Mouse (Mus musculus) limb, embryonic 15.5 days (tissue): ENCODE results near the gene Mras. TPM values are rescaled to one million over a fixed set of nuclear protein-coding genes. Genes with fewer than 3 reads are reported as not detected.

Experiments used
- ATAC-seq: fragments of 200-750 bp; cut with Nextera tagmentation; 2 replicates; pipeline ENCODE4 v1.8.0; 2017; ENCODE audit warnings: low read depth, moderate TSS enrichment; ENCODE audit not compliant: insufficient number of reproducible peaks, low FRiP score, low TSS enrichment
- H3K27ac ChIP-seq: fragments of 300-500 bp; sonication (generic); 2 replicates; pipeline ENCODE4 v1.5.1; 2015; ENCODE audit warnings: moderate library complexity, mild to moderate bottlenecking, inconsistent platforms
- H3K27me3 ChIP-seq: fragments of 300-500 bp; sonication (generic); 2 replicates; pipeline ENCODE4 v1.6.1; 2015; ENCODE audit warnings: inconsistent platforms
- H3K36me3 ChIP-seq: fragments of 300-500 bp; sonication (generic); 2 replicates; pipeline ENCODE4 v1.6.1; 2015; ENCODE audit warnings: inconsistent platforms
- H3K4me1 ChIP-seq: fragments of 300-500 bp; sonication (generic); 2 replicates; pipeline ENCODE4 v1.6.1; 2015; ENCODE audit warnings: inconsistent platforms
- H3K4me2 ChIP-seq: fragments of 300-500 bp; sonication (generic); 2 replicates; pipeline ENCODE4 v1.6.1; 2015; ENCODE audit warnings: mild to moderate bottlenecking, inconsistent platforms
- H3K4me3 ChIP-seq: fragments of 300-500 bp; sonication (generic); 2 replicates; pipeline ENCODE4 v1.5.1; 2015; ENCODE audit warnings: mild to moderate bottlenecking, inconsistent platforms
- H3K9ac ChIP-seq: fragments of 300-500 bp; sonication (generic); 2 replicates; pipeline ENCODE4 v1.6.1; 2015; ENCODE audit warnings: inconsistent platforms
- H3K9me3 ChIP-seq: fragments of 300-500 bp; sonication (generic); 2 replicates; pipeline ENCODE4 v1.6.1; 2016; ENCODE audit warnings: inconsistent platforms
- WGBS: fragments of 180-500 bp; shearing (Covaris S2); methylation state at CpG from one replicate; pipeline ENCODE4 v1.1.7; 2015; 5-methylcytosine and 5-hydroxymethylcytosine counted together
- polyA plus RNA-seq: library from polyadenylated mRNA; unstranded; fragments of >200 nt; fragmentation: Nextera tagmentation; extraction: Ambion mirVana; gene quantifications from 2 replicates; pipeline ENCODE4 v1.2.1, GENCODE M21; 2015

Gene Mras
- polyA plus RNA-seq, 1 experiment from 2014 or later, result 27.7 TPM

DNA sequence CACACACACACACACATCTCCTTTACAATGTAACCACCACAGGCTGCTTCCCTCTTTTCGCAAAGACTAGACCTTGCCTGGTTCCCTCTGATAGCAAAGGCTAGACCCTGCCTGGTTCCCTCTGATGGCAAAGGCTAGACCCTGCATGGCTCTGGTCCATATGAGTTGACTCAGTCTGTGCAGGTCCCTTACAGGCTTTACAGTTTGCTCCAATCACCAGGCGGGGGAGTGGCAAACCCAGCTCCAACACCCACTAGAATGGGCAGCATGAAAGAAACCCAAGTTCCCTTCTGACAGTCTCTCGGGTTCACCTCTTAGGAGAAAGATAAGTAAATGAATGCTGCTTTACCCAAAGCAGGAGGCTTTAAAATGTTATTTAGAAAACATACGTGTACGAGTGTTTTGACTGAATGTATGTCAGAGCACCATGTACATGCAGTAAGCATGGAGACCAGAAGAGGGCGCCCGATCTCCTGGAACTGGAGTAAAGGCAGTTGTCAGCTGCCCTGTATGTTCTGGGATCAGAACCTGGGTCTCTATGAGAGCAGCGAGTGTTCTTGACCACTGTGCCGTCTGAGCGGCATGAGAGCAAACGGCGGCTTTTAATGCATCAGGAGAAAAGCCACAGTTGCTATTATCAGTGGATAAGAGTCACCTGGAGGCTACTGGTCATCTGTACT is 21.5 kb upstream of the Mras start:
- no peaks in the 10 kb centered on the region for H3K36me3 ChIP-seq
- no peak overlapping the region for H3K27ac ChIP-seq
- H3K9me3 ChIP-seq, result no peaks in the 10 kb centered on the region
- 0 out of 2 replicates have a peak, but pooled peaks cover 4% of the 10 kb centered on the region for H3K4me1 ChIP-seq
- H3K4me2 ChIP-seq, result no peak overlapping the region
- H3K4me3 ChIP-seq, result no peak overlapping the region
- ATAC-seq, result no peak
- H3K9ac ChIP-seq, result no peak overlapping the region
- 43% methylated on average over 12 of the region's 12 CpGs for WGBS
- no peaks in the 10 kb centered on the region for H3K27me3 ChIP-seq

DNA sequence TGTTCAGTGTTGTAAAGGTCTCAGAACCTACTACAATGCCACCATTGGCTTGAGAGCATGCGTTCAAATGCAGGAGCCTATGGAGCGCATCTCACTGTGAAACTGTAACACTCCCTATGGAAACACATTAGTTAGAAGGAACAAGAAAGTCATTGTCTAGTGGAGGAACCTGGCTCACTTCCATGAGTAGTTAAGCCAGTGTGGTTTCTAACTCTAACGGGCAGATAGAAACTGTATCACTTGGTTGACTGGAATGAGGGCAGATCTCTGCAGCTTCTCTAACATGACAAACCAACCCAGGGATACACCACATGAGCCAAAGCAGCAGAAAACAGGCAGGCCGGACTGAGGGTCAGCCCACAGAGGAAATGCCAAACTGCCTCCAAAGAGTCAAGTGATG is 17.0 kb upstream of the Mras start:
- no peak for ATAC-seq
- Histone ChIP-seq H3K4me1 (peaks cover 3% of the 10 kb centered on the region; the same call in 1 of the 2 replicates), H3K4me3 (no peak overlapping the region), H3K4me2 (no peak overlapping the region), H3K9ac (no peak overlapping the region), H3K36me3 (no peaks in the 10 kb centered on the region), H3K27me3 (peaks cover 11% of the 10 kb centered on the region; the same call in 1 of the 2 replicates), H3K9me3 (no peaks in the 10 kb centered on the region), H3K27ac (no peak overlapping the region)
- 71% methylated on average over 4 of the region's 4 CpGs for WGBS

GRCm38 (mm10) chr9:99451161-99451560 is 14.0 kb upstream of the Mras start, which contains the start of gene Nme9:
Gene Nme9 (plus strand): TSS chr9:99451475.
- Histone ChIP-seq H3K36me3 (no peaks in the 10 kb centered on the region), H3K9ac (no peak within 1 kb of the TSS), H3K27me3 (peaks cover 11% of the 10 kb centered on the region; the same call in 1 of the 2 replicates), H3K4me2 (peak within 1 kb of the TSS; percentile 33), H3K4me1 (peaks cover 3% of the 10 kb centered on the region; the same call in 1 of the 2 replicates), H3K9me3 (no peaks in the 10 kb centered on the region), H3K4me3 (no peak within 1 kb of the TSS), H3K27ac (no peak within 1 kb of the TSS)
- ATAC-seq, result no peak
- 8% methylated on average over 14 of the region's 14 CpGs for WGBS

DNA sequence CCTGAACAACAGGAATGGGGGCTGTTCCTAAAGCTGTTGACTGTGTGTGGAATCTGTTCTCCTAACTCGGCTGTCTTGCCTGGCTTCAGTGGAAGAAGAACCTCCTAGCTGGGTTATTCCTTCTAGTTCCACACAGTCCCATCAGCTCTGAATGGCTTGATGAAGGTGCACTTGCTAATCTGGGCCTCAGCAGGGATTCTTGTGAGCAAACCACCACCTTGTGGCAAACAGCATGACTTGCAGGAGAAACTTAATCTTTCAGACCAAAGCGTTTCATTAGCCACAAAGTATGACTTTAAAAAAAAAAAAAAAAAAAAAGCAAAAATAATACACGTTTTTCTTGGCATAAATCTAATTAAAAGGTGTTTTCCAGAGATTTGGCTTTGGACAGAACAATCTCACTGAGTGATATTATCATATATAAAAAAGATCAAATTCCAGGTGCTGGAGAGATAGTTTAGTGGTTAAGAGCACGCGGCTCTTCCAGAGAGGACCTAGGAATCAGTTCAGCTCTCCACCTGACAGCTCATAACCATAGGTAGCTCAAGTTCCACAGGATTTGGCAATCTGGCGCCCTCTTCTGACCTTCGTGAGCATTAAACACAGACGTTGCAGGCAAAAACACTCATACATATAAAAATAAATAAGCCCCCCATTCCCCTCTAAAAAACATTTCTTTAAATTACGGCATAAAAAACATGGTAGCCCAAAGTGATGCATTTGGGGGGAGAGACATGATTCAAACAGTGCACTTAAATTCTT is 12.9 kb upstream of the Mras start:
- no peak for ATAC-seq
- WGBS, result 43% methylated on average over 9 of the region's 9 CpGs

GRCm38 (mm10) chr9:99447323-99447722 is 10.1 kb upstream of the Mras start:
- no peak for ATAC-seq
- no peak overlapping the region for H3K9ac ChIP-seq
- H3K4me2 ChIP-seq, result no peak overlapping the region
- peaks cover 7% of the 10 kb centered on the region; the same call in 1 of the 2 replicates for H3K4me1 ChIP-seq
- H3K27me3 ChIP-seq, result peaks cover 11% of the 10 kb centered on the region; the same call in 1 of the 2 replicates
- H3K9me3 ChIP-seq, result no peaks in the 10 kb centered on the region
- WGBS, result 51% methylated on average over 3 of the region's 3 CpGs
- H3K4me3 ChIP-seq, result no peak overlapping the region
- no peak overlapping the region for H3K27ac ChIP-seq
- no peaks in the 10 kb centered on the region for H3K36me3 ChIP-seq

More for the DNA sequence above, 12.9 kb upstream of the Mras start:
- Histone ChIP-seq H3K9ac (no peak overlapping the region), H3K4me2 (no peak overlapping the region), H3K36me3 (no peaks in the 10 kb centered on the region), H3K4me1 (peaks cover 3% of the 10 kb centered on the region; the same call in 1 of the 2 replicates), H3K27ac (no peak overlapping the region), H3K4me3 (no peak overlapping the region), H3K27me3 (peaks cover 11% of the 10 kb centered on the region; the same call in 1 of the 2 replicates), H3K9me3 (no peaks in the 10 kb centered on the region)

- H3K4me3 ChIP-seq, result no peak overlapping the region
- H3K27ac ChIP-seq, result no peak overlapping the region
- ATAC-seq, result no peak
- H3K27me3 ChIP-seq, result peaks cover 3% of the 10 kb centered on the region; the same call in 1 of the 2 replicates
- peaks cover 6% of the 10 kb centered on the region; the same call in 1 of the 2 replicates for H3K4me1 ChIP-seq
- no peaks in the 10 kb centered on the region for H3K36me3 ChIP-seq
- H3K9me3 ChIP-seq, result no peaks in the 10 kb centered on the region
- H3K9ac ChIP-seq, result no peak overlapping the region
- no peak overlapping the region for H3K4me2 ChIP-seq
Measured at GRCm38 (mm10) chr9:99446259-99446658, 9.1 kb upstream of the Mras start.

DNA sequence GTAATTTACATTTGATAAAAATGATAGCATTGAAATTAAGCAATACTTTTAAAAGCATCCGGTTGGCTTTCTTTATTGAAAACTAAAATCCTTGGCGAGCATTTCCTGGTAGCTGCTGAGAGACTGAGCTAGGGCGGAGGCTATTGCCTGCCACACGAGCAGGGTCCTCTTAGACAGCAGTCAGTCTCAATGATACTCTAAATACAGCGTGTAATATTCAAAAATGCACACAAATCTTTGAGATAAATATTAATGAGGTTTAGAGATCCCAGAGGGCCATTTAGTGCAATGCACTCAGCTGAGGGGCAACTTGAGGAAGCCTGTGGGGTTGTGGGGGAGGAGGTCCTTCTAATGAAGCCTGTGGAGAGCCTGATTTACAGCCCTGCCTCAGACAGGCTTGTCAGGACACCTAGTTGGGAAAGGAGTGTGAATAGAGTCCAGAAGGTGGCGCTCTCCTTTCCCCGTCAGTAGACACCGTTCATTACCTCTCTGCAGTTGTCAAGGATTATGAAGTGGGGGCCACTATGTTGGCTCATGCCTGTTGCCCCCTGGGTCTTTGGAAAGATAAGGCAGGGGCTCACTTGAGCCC is 7.5 kb upstream of the Mras start:
- Histone ChIP-seq H3K36me3 (no peaks in the 10 kb centered on the region), H3K9ac (no peak overlapping the region), H3K27ac (no peak overlapping the region), H3K9me3 (no peaks in the 10 kb centered on the region), H3K4me1 (peaks cover 4% of the 10 kb centered on the region; the same call in 1 of the 2 replicates), H3K4me2 (no peak overlapping the region), H3K27me3 (no peaks in the 10 kb centered on the region), H3K4me3 (no peak overlapping the region)
- no peak for ATAC-seq
- 37% methylated on average over 8 of the region's 8 CpGs for WGBS

DNA sequence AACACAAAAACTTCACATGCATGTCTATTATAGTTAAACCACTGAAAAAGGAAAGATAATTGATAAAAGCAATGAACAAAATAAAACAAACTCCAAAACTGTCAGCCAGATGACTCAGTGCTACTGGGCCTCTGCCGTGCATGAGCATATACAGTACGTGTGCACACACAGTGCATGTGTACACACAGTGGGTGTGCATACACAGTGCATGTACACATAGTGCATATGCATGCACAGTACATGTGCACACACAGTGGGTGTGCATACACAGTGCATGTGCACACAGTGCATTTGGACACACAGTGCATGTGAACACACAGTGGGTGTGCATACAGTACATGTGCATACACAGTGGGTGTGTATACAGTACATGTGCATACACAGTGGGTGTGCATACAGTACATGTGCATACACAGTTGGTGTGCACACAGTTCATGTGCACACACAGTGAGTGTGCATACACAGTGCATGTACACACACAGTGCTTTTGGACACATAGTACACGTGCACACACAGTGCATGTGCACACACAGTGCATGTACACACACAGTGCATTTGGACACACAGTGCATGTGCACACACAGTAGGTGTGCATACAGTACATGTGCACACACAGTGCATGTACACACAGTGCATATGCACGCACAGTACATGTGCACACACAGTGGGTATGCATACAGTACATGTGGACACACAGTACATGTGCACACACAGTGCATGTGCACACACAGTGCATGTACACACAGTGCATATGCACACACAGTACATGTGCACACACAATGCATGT is 4.7 kb upstream of the Mras start:
- Histone ChIP-seq H3K27me3 (peaks cover 18% of the 10 kb centered on the region), H3K36me3 (no peaks in the 10 kb centered on the region), H3K4me3 (no peak overlapping the region), H3K4me1 (peaks cover 14% of the 10 kb centered on the region), H3K9me3 (no peaks in the 10 kb centered on the region), H3K4me2 (no peak overlapping the region), H3K27ac (no peak overlapping the region), H3K9ac (no peak overlapping the region)
- peak; percentile 48; the same call in 1 of the 2 replicates for ATAC-seq
- WGBS, result 84% methylated on average over 4 of the region's 4 CpGs

- H3K9me3 ChIP-seq, result no peaks in the 10 kb centered on the region
- no peak overlapping the region for H3K4me3 ChIP-seq
- ATAC-seq, result no peak
- no peaks in the 10 kb centered on the region for H3K36me3 ChIP-seq
- H3K4me1 ChIP-seq, result peaks cover 15% of the 10 kb centered on the region
- no peak overlapping the region for H3K9ac ChIP-seq
- WGBS, result 52% methylated on average over 5 of the region's 5 CpGs
- H3K4me2 ChIP-seq, result no peak overlapping the region
- H3K27ac ChIP-seq, result no peak overlapping the region
- H3K27me3 ChIP-seq, result peaks cover 18% of the 10 kb centered on the region
Measured at GRCm38 (mm10) chr9:99440941-99441340, 3.8 kb upstream of the Mras start.

DNA sequence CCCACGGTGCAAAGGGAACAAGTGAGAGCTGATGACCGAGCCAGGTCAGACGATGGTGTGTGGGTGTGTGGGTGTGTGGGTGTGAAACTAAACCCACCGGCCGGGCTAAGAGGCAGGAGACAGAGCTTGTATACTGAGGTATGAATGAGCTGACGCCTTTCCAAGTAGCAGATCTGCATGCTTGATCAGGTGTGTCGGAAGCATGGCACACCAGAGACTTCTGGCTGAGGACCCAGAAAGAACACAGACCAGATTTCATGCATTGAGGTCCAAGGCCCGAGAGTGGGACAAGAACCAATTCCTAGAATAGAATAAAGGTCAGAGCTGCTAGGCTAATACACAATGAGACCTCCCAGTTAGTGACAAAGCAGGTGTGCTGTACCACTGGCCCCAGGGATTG is 1.9 kb upstream of the Mras start:
- peaks cover 18% of the 10 kb centered on the region for H3K27me3 ChIP-seq
- 71% methylated on average over 8 of the region's 8 CpGs for WGBS
- H3K27ac ChIP-seq, result no peak overlapping the region
- no peaks in the 10 kb centered on the region for H3K36me3 ChIP-seq
- ATAC-seq, result no peak
- H3K4me1 ChIP-seq, result peaks cover 29% of the 10 kb centered on the region
- no peaks in the 10 kb centered on the region for H3K9me3 ChIP-seq
- H3K4me3 ChIP-seq, result no peak overlapping the region
- no peak overlapping the region for H3K9ac ChIP-seq
- H3K4me2 ChIP-seq, result no peak overlapping the region

GRCm38 (mm10) chr9:99437781-99438565 is 792 bp upstream of the Mras start:
- WGBS, result 80% methylated on average over 12 of the region's 12 CpGs
- H3K4me2 ChIP-seq, result no peak overlapping the region
- H3K27ac ChIP-seq, result no peak overlapping the region
- H3K9me3 ChIP-seq, result no peaks in the 10 kb centered on the region
- no peak overlapping the region for H3K9ac ChIP-seq
- peaks cover 18% of the 10 kb centered on the region for H3K27me3 ChIP-seq
- no peaks in the 10 kb centered on the region for H3K36me3 ChIP-seq
- ATAC-seq, result no peak
- peaks cover 33% of the 10 kb centered on the region for H3K4me1 ChIP-seq
- no peak overlapping the region for H3K4me3 ChIP-seq
